Mouse (Mus musculus) T-cell, adult 2 months (primary cell): Measurements from ENCODE around the gene Espn.
A peak's percentile ranks its signal among the peaks of the same experiment; 100 is the strongest.

Experiments
- DNase-seq: peaks from one replicate; pipeline ENCODE4 v3.0.0; 2022; ENCODE audit warnings: low spot score

Gene Espn

GRCm38 (mm10) chr4:152097911-152098799 is 54.0 kb downstream of the Espn start:
- no peak for DNase-seq

- no peak for DNase-seq
Observed at GRCm38 (mm10) chr4:152096927-152097326, 55.2 kb downstream of the Espn start.

- peak; percentile 69 for DNase-seq
Observed at GRCm38 (mm10) chr4:152095937-152096910, 55.9 kb downstream of the Espn start.

GRCm38 (mm10) chr4:152094233-152094632 is 57.9 kb downstream of the Espn start:
- no peak for DNase-seq

GRCm38 (mm10) chr4:152092751-152093293 is 59.3 kb downstream of the Espn start:
- no peak for DNase-seq

DNA sequence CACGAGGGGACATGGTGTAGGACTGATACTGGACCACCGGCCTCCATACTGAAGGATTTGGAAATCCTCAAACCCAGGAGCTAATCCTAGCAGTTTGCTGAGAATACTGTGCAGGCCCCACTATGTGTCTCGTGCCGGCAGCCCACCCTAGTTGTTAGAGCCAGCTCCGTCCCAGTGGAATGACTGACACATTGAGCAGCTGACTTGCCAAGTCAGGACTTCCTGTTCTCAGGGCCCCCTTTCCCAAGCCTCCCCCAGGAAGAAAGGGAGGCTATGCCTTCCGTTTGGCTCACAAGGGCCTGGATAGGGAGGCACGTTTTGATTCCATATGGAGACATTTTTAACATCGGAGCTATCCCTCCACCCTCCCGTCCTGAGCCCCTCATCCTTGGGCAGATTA is 62.0 kb downstream of the Espn start:
- no peak for DNase-seq

DNA sequence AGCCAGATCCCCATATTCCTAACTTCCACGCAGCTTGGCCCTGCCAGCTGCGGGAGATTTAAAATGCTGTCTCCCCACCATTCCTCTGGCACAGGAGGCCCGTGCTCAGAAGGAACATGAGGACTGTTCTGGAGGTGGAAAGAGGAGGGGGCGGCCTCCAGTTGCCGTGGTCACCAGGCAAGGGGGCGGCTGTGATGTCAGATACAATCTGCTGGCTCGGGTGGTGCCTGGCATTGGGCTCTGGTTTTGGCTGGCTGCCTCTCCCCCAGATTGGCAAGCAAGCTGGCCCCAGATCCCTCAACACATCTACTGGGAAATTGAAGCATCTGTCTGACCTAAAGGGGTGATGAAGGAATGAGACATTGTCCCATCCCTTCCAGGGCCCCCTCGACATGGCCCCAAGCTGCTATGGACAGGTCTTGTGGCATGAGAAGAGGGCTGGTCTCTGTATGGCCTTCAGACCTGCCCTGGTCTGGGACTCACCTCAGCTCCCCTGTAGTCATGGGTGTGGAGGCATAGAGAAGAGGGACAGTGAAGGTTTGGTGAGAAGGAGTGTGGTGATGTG is 63.5 kb downstream of the Espn start:
- DNase-seq = no peak

GRCm38 (mm10) chr4:152088133-152088532 is 64.0 kb downstream of the Espn start:
- DNase-seq = no peak

- no peak for DNase-seq
Observed at GRCm38 (mm10) chr4:152087211-152088081, 64.7 kb downstream of the Espn start.

GRCm38 (mm10) chr4:152086505-152087210 is 65.5 kb downstream of the Espn start:
- peak; percentile 47 for DNase-seq

- no peak for DNase-seq
Observed at GRCm38 (mm10) chr4:152084616-152085015, 67.6 kb downstream of the Espn start.

- DNase-seq = no peak
Observed at GRCm38 (mm10) chr4:152083611-152084220, 68.5 kb downstream of the Espn start.

- no peak for DNase-seq
Observed at GRCm38 (mm10) chr4:152079931-152080330, 72.2 kb downstream of the Espn start.

DNA sequence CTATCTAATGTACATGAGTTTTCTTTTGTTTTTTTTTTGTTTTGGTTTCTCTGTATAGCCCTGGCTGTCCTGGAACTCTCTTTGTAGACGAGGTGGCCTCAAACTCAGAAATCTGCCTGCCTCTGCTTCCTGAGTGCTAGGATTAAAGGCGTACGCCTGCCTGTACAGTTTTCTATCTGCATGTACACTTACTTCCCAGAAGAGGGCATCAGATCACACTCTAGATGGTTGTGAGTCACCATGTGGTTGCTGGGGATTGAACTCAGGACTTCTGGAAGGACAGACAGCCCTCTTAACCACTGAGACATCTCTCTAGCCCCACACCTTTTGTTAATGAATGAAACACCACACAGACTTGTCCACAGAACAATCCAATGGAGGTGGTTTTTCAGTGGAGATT is 72.9 kb downstream of the Espn start:
- DNase-seq = no peak

- DNase-seq = no peak
Observed at GRCm38 (mm10) chr4:152078105-152078530, 74.1 kb downstream of the Espn start.

DNA sequence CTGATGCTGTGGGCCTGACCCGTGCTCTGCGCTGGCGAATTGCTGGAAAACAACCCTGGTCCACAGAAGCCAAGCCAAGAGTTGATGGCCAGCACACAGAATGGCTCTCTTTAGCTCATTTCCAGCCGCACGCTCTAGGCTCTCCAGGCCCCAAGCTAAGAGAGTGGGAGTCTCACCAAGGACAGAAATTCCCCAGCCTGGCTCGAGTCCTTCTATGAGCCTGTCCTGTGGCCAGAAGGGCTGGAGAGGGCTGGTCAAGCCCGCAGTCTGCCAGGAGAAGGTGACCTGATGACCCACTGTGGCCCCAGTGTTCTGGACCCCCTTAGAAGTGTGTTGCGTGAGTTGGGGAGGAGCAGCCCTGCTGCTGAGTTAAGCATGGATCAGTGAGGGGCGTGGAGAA is 75.0 kb downstream of the Espn start:
- no peak for DNase-seq

- DNase-seq = no peak
Observed at GRCm38 (mm10) chr4:152074548-152074947, 77.6 kb downstream of the Espn start.

DNA sequence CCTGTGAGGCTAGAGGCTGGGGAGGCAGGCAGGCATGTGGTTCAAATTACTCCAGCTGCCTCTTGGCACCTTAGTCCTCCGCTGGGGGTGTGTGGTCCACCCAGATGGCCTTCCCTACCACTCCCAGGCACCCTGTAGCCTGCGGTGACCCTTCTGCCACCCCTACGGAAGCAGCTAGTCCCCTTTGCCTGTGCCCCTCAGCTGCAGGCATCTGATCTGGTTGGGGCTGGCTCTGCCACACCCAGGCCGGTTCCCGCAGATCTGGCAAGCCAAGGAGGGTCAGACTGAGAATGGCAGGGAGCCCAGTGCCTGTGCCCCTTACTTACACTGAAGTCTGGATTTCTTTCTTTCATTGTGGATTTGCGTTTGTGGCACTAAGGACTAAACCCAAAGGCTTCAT is 78.5 kb downstream of the Espn start:
- DNase-seq = no peak

GRCm38 (mm10) chr4:152072655-152073054 is 79.5 kb downstream of the Espn start:
- DNase-seq = no peak

- DNase-seq = no peak
Observed at GRCm38 (mm10) chr4:152072121-152072601, 80.0 kb downstream of the Espn start, which contains the start of gene Plekhg5. Plekhg5 (plus strand) TSS chr4:152072498.
